Mouse (Mus musculus): ENCODE results near the gene Pdha1. TPM values are rescaled to one million over a fixed set of nuclear protein-coding genes. Genes with fewer than 3 reads are reported as not detected.

The Pdha1 gene
- total RNA-seq, 4 experiments from 2014 or later, result 1,099 to 1,158 (median 1,154) TPM

Other genes starting within 250 kb of the Pdha1 start
- under 1 TPM; 0.57 to 0.90 (median 0.82) TPM for gene Map3k15, start 150.0 kb downstream of the Pdha1 start, total RNA-seq (2022)